Mouse (Mus musculus) forelimb bud, embryonic 11.5 days (tissue): ENCODE measurements around the gene Nek7.

Experiments used
- DNase-seq: peaks from one replicate; pipeline ENCODE4 v3.0.0-alpha.2; 2012; ENCODE audit warnings: low read depth, low spot score

The Nek7 gene

GRCm38 (mm10) chr1:138619996-138620461, at the start of gene Nek7:
Gene Nek7, minus strand, starts transcription at chr1:138620141.
- peak; percentile 65 for DNase-seq

- no peak for DNase-seq
Observed at GRCm38 (mm10) chr1:138662342-138662741, 42.4 kb upstream of the Nek7 start.

- DNase-seq: no peak
Observed at GRCm38 (mm10) chr1:138654212-138654611, 34.3 kb upstream of the Nek7 start.

GRCm38 (mm10) chr1:138644991-138645390, 25.1 kb upstream of the Nek7 start:
- DNase-seq: no peak

GRCm38 (mm10) chr1:138643306-138643830, 23.4 kb upstream of the Nek7 start:
- no peak for DNase-seq

GRCm38 (mm10) chr1:138640934-138641461, 21.1 kb upstream of the Nek7 start:
- no peak for DNase-seq

GRCm38 (mm10) chr1:138637850-138638249, 17.9 kb upstream of the Nek7 start:
- DNase-seq: no peak

- no peak for DNase-seq
Observed at GRCm38 (mm10) chr1:138634561-138634960, 14.6 kb upstream of the Nek7 start.

GRCm38 (mm10) chr1:138628919-138629318, 9.0 kb upstream of the Nek7 start:
- DNase-seq: no peak

- DNase-seq: no peak
Observed at GRCm38 (mm10) chr1:138628486-138628885, 8.5 kb upstream of the Nek7 start.

GRCm38 (mm10) chr1:138627804-138628203, 7.9 kb upstream of the Nek7 start:
- no peak for DNase-seq

- DNase-seq: no peak
Observed at GRCm38 (mm10) chr1:138626288-138626687, 6.3 kb upstream of the Nek7 start.

GRCm38 (mm10) chr1:138623870-138624269, 3.9 kb upstream of the Nek7 start:
- no peak for DNase-seq

GRCm38 (mm10) chr1:138622831-138623230, 2.9 kb upstream of the Nek7 start:
- no peak for DNase-seq

- no peak for DNase-seq
Observed at GRCm38 (mm10) chr1:138622431-138622830, 2.5 kb upstream of the Nek7 start.

- DNase-seq: peak; percentile 97
Observed at GRCm38 (mm10) chr1:138619114-138619971, 598 bp downstream of the Nek7 start.

- DNase-seq: peak; percentile 81
Observed at GRCm38 (mm10) chr1:138618012-138618354, 2.0 kb downstream of the Nek7 start.

GRCm38 (mm10) chr1:138617279-138618011, 2.5 kb downstream of the Nek7 start:
- DNase-seq: no peak

- no peak for DNase-seq
Observed at GRCm38 (mm10) chr1:138615388-138615787, 4.6 kb downstream of the Nek7 start.

GRCm38 (mm10) chr1:138614552-138615287, 5.2 kb downstream of the Nek7 start:
- no peak for DNase-seq

- DNase-seq: no peak
Observed at GRCm38 (mm10) chr1:138612177-138612576, 7.8 kb downstream of the Nek7 start.

- DNase-seq: no peak
Observed at GRCm38 (mm10) chr1:138609176-138609575, 10.8 kb downstream of the Nek7 start.
